In genomic region chr8:86529714-86530113, GRCm38 (mm10) we compare ENCODE assay signal across 22 mouse cellular contexts. TPM values are rescaled to one million over a fixed set of nuclear protein-coding genes. Genes with fewer than 3 reads are reported as not detected.
DNase-seq lines count a peak whose midpoint lies in the region; ATAC-seq lines count a peak whose summit lies in the region.
"Had no signal": no experiment of that assay in that cellular context is flagged by ENCODE, and none has a peak within 500 bp of the region (broad histone marks: within the 10 kb centered on the region; RNA-seq: fewer than 3 reads in every experiment).

No protein-coding gene starts in this region.

- 71% methylated on average over 2 of the region's 2 CpGs for WGBS in hindbrain, embryonic 13.5 days
- 76% methylated on average over 2 of the region's 2 CpGs for WGBS in hindbrain, embryonic 14.5 days
- 68% methylated on average over 2 of the region's 2 CpGs for WGBS in midbrain, embryonic 14.5 days
- WGBS in midbrain, embryonic 11.5 days: 78% methylated on average over 2 of the region's 2 CpGs

- no peaks in the 10 kb centered on the region for H3K27me3 ChIP-seq in hindbrain, embryonic 13.5 days
- no peaks in the 10 kb centered on the region for H3K27me3 ChIP-seq in hindbrain, embryonic 14.5 days (ENCODE audit: control insufficient read depth, insufficient read depth, low read length)
- no peaks in the 10 kb centered on the region for H3K27me3 ChIP-seq in midbrain, embryonic 14.5 days (ENCODE audit: control insufficient read depth, insufficient read depth, low read length)
- H3K27me3 ChIP-seq in midbrain, embryonic 11.5 days (ENCODE audit: control insufficient read depth, insufficient read depth, low read length): no peaks in the 10 kb centered on the region
- H3K27me3 ChIP-seq: embryonic facial prominence, embryonic 12.5 days; forebrain, embryonic 13.5 days; Patski had no signal

- H3K4me1 ChIP-seq in hindbrain, embryonic 13.5 days (replicated peaks): peaks cover 9% of the 10 kb centered on the region
- no peaks in the 10 kb centered on the region; the same call in 1 of the 2 replicates for H3K4me1 ChIP-seq in hindbrain, embryonic 14.5 days (replicated peaks; ENCODE audit: control insufficient read depth, insufficient read depth, low read length)
- H3K4me1 ChIP-seq in midbrain, embryonic 14.5 days (ENCODE audit: control insufficient read depth, insufficient read depth, low read length): 0 out of 2 replicates have a peak, but pooled peaks cover 3% of the 10 kb centered on the region
- no peaks in the 10 kb centered on the region for H3K4me1 ChIP-seq in midbrain, embryonic 11.5 days (ENCODE audit: control insufficient read depth, insufficient read depth, low read length)
- H3K4me1 ChIP-seq: embryonic facial prominence, embryonic 12.5 days; forebrain, embryonic 13.5 days had no signal

- ATAC-seq in hindbrain, embryonic 13.5 days (ENCODE audit: low FRiP score): no peak
- ATAC-seq in hindbrain, embryonic 14.5 days (ENCODE audit: low FRiP score): no peak
- no peak for ATAC-seq in midbrain, embryonic 14.5 days (ENCODE audit: low FRiP score, low TSS enrichment)
- no peak for ATAC-seq in midbrain, embryonic 11.5 days (ENCODE audit: low FRiP score)
- ATAC-seq: activated CD4-positive, CD25-positive, alpha-beta regulatory T cell, adult 4 months; CD4-positive, CD25-positive, alpha-beta regulatory T cell, adult 4 months; forebrain, embryonic 13.5 days; Patski had no signal

- no peak for DNase-seq in hindbrain, embryonic 14.5 days (ENCODE audit: low spot score)
- peak; percentile 9 for DNase-seq in midbrain, embryonic 14.5 days
- no peak for DNase-seq in midbrain, embryonic 11.5 days (ENCODE audit: low spot score, missing footprints)
- DNase-seq in right cerebral cortex, postnatal 10 days (ENCODE audit: low spot score in 2 of 2): peak; percentile 47 to 50
- no peak for DNase-seq in right cerebral cortex, adult 18-20 months
- DNase-seq in yolk sac, embryonic 10.5 days (ENCODE audit: low spot score): peak; percentile 2
- DNase-seq: adrenal gland, adult 8-10 months; adrenal gland, postnatal 14 days; adrenal gland, postnatal 36 days; B cell, adult 2 months; cerebellum, adult 11-12 months; cerebellum, adult 2 months; cerebellum, adult 9-10 months; cerebellum, postnatal 25 days had no signal

- no peaks in the 10 kb centered on the region for H3K36me3 ChIP-seq in hindbrain, embryonic 13.5 days
- no peaks in the 10 kb centered on the region for H3K36me3 ChIP-seq in hindbrain, embryonic 14.5 days (replicated peaks; ENCODE audit: control insufficient read depth, insufficient read depth)
- no peaks in the 10 kb centered on the region for H3K36me3 ChIP-seq in midbrain, embryonic 14.5 days (ENCODE audit: control insufficient read depth, insufficient read depth, low read length)
- H3K36me3 ChIP-seq in midbrain, embryonic 11.5 days (ENCODE audit: control insufficient read depth, insufficient read depth, low read length): no peaks in the 10 kb centered on the region
- H3K36me3 ChIP-seq: embryonic facial prominence, embryonic 10.5 days; embryonic facial prominence, embryonic 12.5 days; G1E had no signal

- H3K9ac ChIP-seq in hindbrain, embryonic 13.5 days: no peak overlapping the region
- no peak overlapping the region for H3K9ac ChIP-seq in hindbrain, embryonic 14.5 days
- no peak overlapping the region for H3K9ac ChIP-seq in midbrain, embryonic 14.5 days (replicated peaks; ENCODE audit: low read length)
- no peak overlapping the region for H3K9ac ChIP-seq in midbrain, embryonic 11.5 days (ENCODE audit: low read length)
- H3K9ac ChIP-seq: embryonic facial prominence, embryonic 12.5 days; forebrain, embryonic 13.5 days had no signal

- H3K4me2 ChIP-seq in hindbrain, embryonic 13.5 days: no peak overlapping the region
- H3K4me2 ChIP-seq in hindbrain, embryonic 14.5 days (replicated peaks): no peak overlapping the region
- H3K4me2 ChIP-seq in midbrain, embryonic 14.5 days (ENCODE audit: low read length): no peak overlapping the region
- H3K4me2 ChIP-seq in midbrain, embryonic 11.5 days: no peak overlapping the region
- H3K4me2 ChIP-seq: embryonic facial prominence, embryonic 12.5 days; forebrain, embryonic 13.5 days had no signal

- no peak overlapping the region for H3K4me3 ChIP-seq in hindbrain, embryonic 13.5 days
- no peak overlapping the region for H3K4me3 ChIP-seq in hindbrain, embryonic 14.5 days (replicated peaks; ENCODE audit: low read length)
- no peak overlapping the region for H3K4me3 ChIP-seq in midbrain, embryonic 14.5 days (replicated peaks; ENCODE audit: low read depth, low read length)
- H3K4me3 ChIP-seq in midbrain, embryonic 11.5 days (ENCODE audit: low read depth, low read length): no peak overlapping the region
- H3K4me3 ChIP-seq: embryonic facial prominence, embryonic 10.5 days; embryonic facial prominence, embryonic 12.5 days; forebrain, embryonic 13.5 days had no signal

- no peaks in the 10 kb centered on the region for H3K9me3 ChIP-seq in hindbrain, embryonic 13.5 days
- H3K9me3 ChIP-seq in hindbrain, embryonic 14.5 days (ENCODE audit: control insufficient read depth, low read length): no peaks in the 10 kb centered on the region
- no peaks in the 10 kb centered on the region for H3K9me3 ChIP-seq in midbrain, embryonic 14.5 days (ENCODE audit: control insufficient read depth, low read length)
- no peaks in the 10 kb centered on the region for H3K9me3 ChIP-seq in midbrain, embryonic 11.5 days (ENCODE audit: control insufficient read depth, low read length)
- H3K9me3 ChIP-seq: embryonic facial prominence, embryonic 10.5 days; embryonic facial prominence, embryonic 12.5 days; forebrain, embryonic 13.5 days; G1E had no signal

- H3K27ac ChIP-seq in hindbrain, embryonic 13.5 days: peak overlapping the region; percentile 45
- H3K27ac ChIP-seq in hindbrain, embryonic 14.5 days: no peak overlapping the region
- H3K27ac ChIP-seq in midbrain, embryonic 14.5 days (replicated peaks; ENCODE audit: low read depth, low read length): no peak overlapping the region
- H3K27ac ChIP-seq in midbrain, embryonic 11.5 days (ENCODE audit: low read depth, low read length): no peak overlapping the region
- H3K27ac ChIP-seq: embryonic facial prominence, embryonic 10.5 days; embryonic facial prominence, embryonic 12.5 days; forebrain, embryonic 13.5 days had no signal

RNA-seq across cellular contexts. Expression of gene Abcc12, which starts 50.8 kb away (rescaled TPM):
- 0.08 TPM in 2 replicates for polyA plus RNA-seq in hindbrain, embryonic 13.5 days (2015; fragmentation: Nextera tagmentation; extraction: Ambion mirVana)
- 0.21 and 0.23 TPM in 2 replicates for polyA plus RNA-seq in hindbrain, embryonic 14.5 days (2014; fragmentation: Nextera tagmentation; extraction: Ambion mirVana)
- polyA plus RNA-seq in midbrain, embryonic 14.5 days (2014; fragmentation: Nextera tagmentation; extraction: Ambion mirVana): 0.13 and 0.18 TPM in 2 replicates
- 0.04 and 0.05 TPM in 2 replicates for polyA plus RNA-seq in midbrain, embryonic 11.5 days (2014; fragmentation: Nextera tagmentation; extraction: Ambion mirVana)
- polyA plus RNA-seq: activated CD4-positive, CD25-positive, alpha-beta regulatory T cell, adult 4 months; CD4-positive, CD25-positive, alpha-beta regulatory T cell, adult 4 months; embryonic facial prominence, embryonic 10.5 days had no signal

Comparison
In these comparisons a context has a peak if more than half of its experiments do, and no peak if none do; other contexts are left out.
1. DNase-seq: peak in midbrain, embryonic 14.5 days (single experiment), right cerebral cortex, postnatal 10 days (2 of 2) and yolk sac, embryonic 10.5 days (single experiment); none in hindbrain, embryonic 14.5 days (single experiment), midbrain, embryonic 11.5 days (single experiment) and right cerebral cortex, adult 18-20 months (single experiment).